Mouse (Mus musculus): ENCODE results near the gene Tbcd. TPM values are rescaled to one million over a fixed set of nuclear protein-coding genes. Genes with fewer than 3 reads are reported as not detected.
A peak's percentile ranks its signal among the peaks of the same experiment; 100 is the strongest.

Gene Tbcd
- polyA plus RNA-seq, 1 experiment from 2014 or later, result 57.9 TPM

- Histone ChIP-seq H3K4me2 (replicated peaks) (no peak overlapping the region), H3K9me3 (no peaks in the 10 kb centered on the region), H3K9ac (replicated peaks) (no peak overlapping the region), H3K36me3 (peaks cover 3% of the 10 kb centered on the region; the same call in 1 of the 2 replicates), H3K4me1 (peaks cover 14% of the 10 kb centered on the region), H3K4me3 (no peak overlapping the region), H3K27ac (replicated peaks) (no peak overlapping the region), H3K27me3 (no peaks in the 10 kb centered on the region)
- no peak for ATAC-seq (ENCODE audit: low FRiP score, low read depth)
- whole genome bisulfite sequencing, result 83% methylated on average over 7 of the region's 7 CpGs
These were observed 93.1 kb downstream of the Tbcd start for GRCm38 (mm10) chr11:121544755-121545397.

- H3K9me3 ChIP-seq, result no peaks in the 10 kb centered on the region
- H3K27ac ChIP-seq (replicated peaks), result no peak overlapping the region
- WGBS, result 95% methylated on average over 3 of the region's 3 CpGs
- H3K27me3 ChIP-seq, result no peaks in the 10 kb centered on the region
- no peak overlapping the region for H3K4me2 ChIP-seq (replicated peaks)
- H3K4me3 ChIP-seq, result no peak overlapping the region
- H3K9ac ChIP-seq (replicated peaks), result no peak overlapping the region
- ATAC-seq (ENCODE audit: low FRiP score, low read depth), result no peak
- H3K36me3 ChIP-seq, result peaks cover 3% of the 10 kb centered on the region; the same call in 1 of the 2 replicates
- peaks cover 20% of the 10 kb centered on the region for H3K4me1 ChIP-seq
These were observed 93.8 kb downstream of the Tbcd start for GRCm38 (mm10) chr11:121545398-121546034.

GRCm38 (mm10) chr11:121547234-121547633 lies 95.5 kb downstream of the Tbcd start:
- Histone ChIP-seq H3K4me3 (no peak overlapping the region), H3K27ac (replicated peaks) (no peak overlapping the region), H3K9me3 (no peaks in the 10 kb centered on the region), H3K4me1 (peaks cover 28% of the 10 kb centered on the region), H3K36me3 (peaks cover 3% of the 10 kb centered on the region; the same call in 1 of the 2 replicates), H3K9ac (replicated peaks) (no peak overlapping the region), H3K4me2 (replicated peaks) (no peak overlapping the region), H3K27me3 (no peaks in the 10 kb centered on the region)
- ATAC-seq (ENCODE audit: low FRiP score, low read depth), result no peak
- WGBS, result 91% methylated on average over 5 of the region's 5 CpGs

GRCm38 (mm10) chr11:121547925-121548324 lies 96.2 kb downstream of the Tbcd start:
- no peaks in the 10 kb centered on the region for H3K27me3 ChIP-seq
- H3K9me3 ChIP-seq, result no peaks in the 10 kb centered on the region
- no peak overlapping the region for H3K4me2 ChIP-seq (replicated peaks)
- no peak overlapping the region for H3K9ac ChIP-seq (replicated peaks)
- 94% methylated on average over 4 of the region's 4 CpGs for WGBS
- no peak for ATAC-seq (ENCODE audit: low FRiP score, low read depth)
- H3K4me3 ChIP-seq, result no peak overlapping the region
- peaks cover 28% of the 10 kb centered on the region for H3K4me1 ChIP-seq
- H3K36me3 ChIP-seq, result peaks cover 3% of the 10 kb centered on the region; the same call in 1 of the 2 replicates
- H3K27ac ChIP-seq (replicated peaks), result no peak overlapping the region; the same call in 1 of the 2 replicates

GRCm38 (mm10) chr11:121548996-121549842 lies 97.5 kb downstream of the Tbcd start:
- Histone ChIP-seq H3K4me3 (no peak overlapping the region), H3K36me3 (no peaks in the 10 kb centered on the region; the same call in 1 of the 2 replicates), H3K4me1 (peaks cover 28% of the 10 kb centered on the region), H3K27ac (replicated peaks) (peak overlapping the region; percentile 43), H3K9me3 (no peaks in the 10 kb centered on the region), H3K27me3 (no peaks in the 10 kb centered on the region), H3K4me2 (replicated peaks) (no peak overlapping the region), H3K9ac (replicated peaks) (no peak overlapping the region)
- WGBS, result 66% methylated on average over 12 of the region's 12 CpGs
- ATAC-seq (ENCODE audit: low FRiP score, low read depth), result no peak

GRCm38 (mm10) chr11:121549843-121550647 lies 98.3 kb downstream of the Tbcd start:
- peaks cover 28% of the 10 kb centered on the region for H3K4me1 ChIP-seq
- H3K9me3 ChIP-seq, result no peaks in the 10 kb centered on the region
- no peaks in the 10 kb centered on the region for H3K36me3 ChIP-seq
- no peak overlapping the region for H3K4me3 ChIP-seq
- H3K9ac ChIP-seq (replicated peaks), result no peak overlapping the region
- no peak overlapping the region for H3K4me2 ChIP-seq (replicated peaks)
- WGBS, result 61% methylated on average over 17 of the region's 17 CpGs
- no peak for ATAC-seq (ENCODE audit: low FRiP score, low read depth)
- H3K27me3 ChIP-seq, result no peaks in the 10 kb centered on the region
- H3K27ac ChIP-seq (replicated peaks), result peak overlapping the region; percentile 46

GRCm38 (mm10) chr11:121551206-121551799 lies 99.6 kb downstream of the Tbcd start:
- H3K9me3 ChIP-seq, result no peaks in the 10 kb centered on the region
- no peak for ATAC-seq (ENCODE audit: low FRiP score, low read depth)
- no peaks in the 10 kb centered on the region for H3K27me3 ChIP-seq
- no peak overlapping the region for H3K4me2 ChIP-seq (replicated peaks)
- peaks cover 28% of the 10 kb centered on the region for H3K4me1 ChIP-seq
- no peaks in the 10 kb centered on the region for H3K36me3 ChIP-seq
- H3K9ac ChIP-seq (replicated peaks), result no peak overlapping the region
- H3K4me3 ChIP-seq, result no peak overlapping the region
- WGBS, result 92% methylated on average over 5 of the region's 5 CpGs
- peak overlapping the region; percentile 46; the same call in 1 of the 2 replicates for H3K27ac ChIP-seq (replicated peaks)

- H3K9ac ChIP-seq (replicated peaks), result no peak overlapping the region
- H3K9me3 ChIP-seq, result no peaks in the 10 kb centered on the region
- no peaks in the 10 kb centered on the region for H3K27me3 ChIP-seq
- no peak overlapping the region for H3K27ac ChIP-seq (replicated peaks)
- no peak overlapping the region for H3K4me3 ChIP-seq
- no peak for ATAC-seq (ENCODE audit: low FRiP score, low read depth)
- H3K36me3 ChIP-seq, result no peaks in the 10 kb centered on the region
- H3K4me1 ChIP-seq, result peaks cover 28% of the 10 kb centered on the region
- no peak overlapping the region for H3K4me2 ChIP-seq (replicated peaks)
- WGBS, result 81% methylated on average over 4 of the region's 4 CpGs
These were observed 100.4 kb downstream of the Tbcd start for GRCm38 (mm10) chr11:121552167-121552566.

GRCm38 (mm10) chr11:121552846-121553457 lies 101.2 kb downstream of the Tbcd start:
- Histone ChIP-seq H3K4me3 (no peak overlapping the region), H3K27me3 (no peaks in the 10 kb centered on the region), H3K4me1 (peaks cover 28% of the 10 kb centered on the region), H3K9ac (replicated peaks) (no peak overlapping the region), H3K9me3 (no peaks in the 10 kb centered on the region), H3K36me3 (no peaks in the 10 kb centered on the region), H3K4me2 (replicated peaks) (no peak overlapping the region), H3K27ac (replicated peaks) (no peak overlapping the region)
- WGBS, result 93% methylated on average over 7 of the region's 7 CpGs
- ATAC-seq (ENCODE audit: low FRiP score, low read depth), result no peak

- Histone ChIP-seq H3K27me3 (no peaks in the 10 kb centered on the region), H3K9ac (replicated peaks) (no peak overlapping the region), H3K4me1 (peaks cover 25% of the 10 kb centered on the region), H3K27ac (replicated peaks) (no peak overlapping the region), H3K36me3 (no peaks in the 10 kb centered on the region), H3K9me3 (no peaks in the 10 kb centered on the region), H3K4me3 (no peak overlapping the region), H3K4me2 (replicated peaks) (no peak overlapping the region)
- WGBS, result 95% methylated on average over 3 of the region's 3 CpGs
- ATAC-seq (ENCODE audit: low FRiP score, low read depth), result no peak
These were observed 101.7 kb downstream of the Tbcd start for GRCm38 (mm10) chr11:121553458-121553857.

GRCm38 (mm10) chr11:121556727-121557126 lies 105.0 kb downstream of the Tbcd start:
- H3K4me3 ChIP-seq, result no peak overlapping the region
- no peak overlapping the region for H3K4me2 ChIP-seq (replicated peaks)
- no peak overlapping the region for H3K9ac ChIP-seq (replicated peaks)
- no peaks in the 10 kb centered on the region for H3K4me1 ChIP-seq
- 77% methylated on average over 1 of the region's 1 CpGs for WGBS
- ATAC-seq (ENCODE audit: low FRiP score, low read depth), result no peak
- no peak overlapping the region for H3K27ac ChIP-seq (replicated peaks)
- H3K27me3 ChIP-seq, result no peaks in the 10 kb centered on the region
- no peaks in the 10 kb centered on the region for H3K36me3 ChIP-seq
- no peaks in the 10 kb centered on the region for H3K9me3 ChIP-seq
